Mouse (Mus musculus): ENCODE measurements around the gene Tbc1d24.

- TF ChIP-seq CTCF (IDR thresholded peaks at IDR 0.05) (no peak), POLR2A (IDR thresholded peaks at IDR 0.05; ENCODE audit: insufficient read depth, low read depth, low read length) (no peak), EP300 (IDR thresholded peaks at IDR 0.05; ENCODE audit: insufficient read depth, low read depth, low read length) (no peak)
Observed at GRCm38 (mm10) chr17:24140845-24141424, 64.4 kb downstream of the Tbc1d24 start.

Measured in heart, adult 2 months (tissue).